Mouse (Mus musculus) cerebellum, postnatal 10 days (tissue): ENCODE measurements at regions not wholly inside any gene's neighbourhood (a gene's known extent, or its start where the extent isn't known, plus 50 kb on each side); places are given as distances from the start of the nearest gene placed in this dataset.

Experiments
- DNase-seq, 2 experiments: peaks; one replicate each; pipeline ENCODE4 v3.0.0; 2021; ENCODE audit warnings: mixed read lengths in 2 of 2

GRCm38 (mm10) chr10:37589889-37590288 lies 451.2 kb upstream of the Marcks start:
- DNase-seq: peak; percentile 82 to 83

DNA sequence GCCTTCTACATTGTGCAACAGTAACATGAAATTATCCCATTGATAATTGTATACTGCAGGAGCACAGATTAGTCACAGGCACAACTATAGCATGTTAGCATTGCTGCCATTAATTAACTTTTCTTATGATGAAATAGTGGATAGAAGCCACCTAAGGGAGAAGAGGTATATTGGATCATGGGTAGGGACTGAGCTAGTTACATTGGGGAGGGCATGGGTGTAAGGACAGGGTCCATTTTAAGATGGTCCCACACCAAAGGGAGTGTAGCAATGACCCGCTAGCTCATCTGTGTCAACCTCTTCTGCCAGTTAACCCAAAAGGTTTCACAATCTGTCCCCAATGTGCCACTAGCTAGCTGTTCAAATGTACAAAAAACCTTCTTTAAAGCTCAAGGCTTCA lies 450.3 kb upstream of the Marcks start:
- DNase-seq: peak in 1 of 2 experiments; percentile 3

- DNase-seq: no peak
Observed at GRCm38 (mm10) chr10:37571171-37571570, 432.5 kb upstream of the Marcks start.

DNA sequence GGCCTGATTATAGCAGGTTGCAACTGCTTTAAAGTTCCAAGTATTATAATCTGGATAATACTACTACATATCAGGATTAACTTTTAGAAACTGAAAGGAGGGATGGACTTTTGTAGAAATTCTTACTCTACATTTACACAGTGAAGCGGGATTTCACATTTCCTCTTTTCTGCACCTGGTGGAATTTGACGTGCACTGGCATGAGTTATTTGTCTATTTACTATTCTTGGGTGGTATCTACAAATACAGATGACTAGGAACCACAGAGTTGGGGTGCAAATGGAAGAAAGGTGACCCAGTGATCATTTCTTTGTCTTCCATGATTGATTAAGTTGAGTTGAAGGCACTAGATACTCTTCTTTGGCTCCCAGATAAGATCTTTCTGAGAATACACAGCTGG lies 423.0 kb upstream of the Marcks start:
- DNase-seq: no peak

DNA sequence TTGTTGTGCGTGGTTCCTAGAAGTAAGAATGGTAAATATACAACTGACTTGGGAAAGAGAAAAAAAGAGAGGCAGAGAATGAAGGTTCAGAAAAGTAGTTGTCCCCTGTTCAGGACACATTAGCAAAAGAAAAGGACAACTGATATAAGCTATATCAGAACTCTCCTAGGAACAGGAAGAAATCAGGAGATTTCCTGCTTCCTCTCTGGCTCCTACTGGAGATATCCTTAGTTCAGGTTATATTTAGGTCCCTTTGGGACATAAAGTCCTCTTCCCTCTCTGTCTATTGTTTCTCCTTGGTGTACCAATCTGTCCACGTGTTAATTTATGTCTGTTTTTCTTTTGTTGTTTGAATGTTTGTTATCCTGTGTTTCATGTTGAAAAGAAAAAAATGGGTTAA lies 410.7 kb upstream of the Marcks start:
- DNase-seq: no peak

- DNase-seq: no peak
Observed at GRCm38 (mm10) chr10:37540703-37541102, 402.0 kb upstream of the Marcks start.

GRCm38 (mm10) chr10:37505966-37506615 lies 367.4 kb upstream of the Marcks start:
- DNase-seq: no peak

DNA sequence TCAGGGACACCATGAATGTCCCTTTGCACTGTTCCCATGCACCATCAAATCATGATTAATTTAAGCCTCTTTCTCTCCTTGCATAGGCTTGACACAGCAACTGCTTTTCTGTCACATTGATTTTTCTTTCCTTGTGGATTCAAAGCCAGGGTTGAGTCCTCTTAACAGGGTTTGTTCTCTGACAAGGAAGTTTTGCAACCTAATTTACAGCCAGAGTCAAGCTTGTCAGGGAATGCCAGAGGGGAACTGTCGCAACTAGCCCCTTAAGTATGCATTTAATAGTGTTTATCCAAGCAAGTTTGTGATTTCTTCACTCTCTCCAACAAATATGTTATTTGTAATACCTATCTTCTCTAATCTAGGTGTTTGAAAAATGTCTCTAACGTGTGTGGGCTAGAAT lies 365.7 kb upstream of the Marcks start:
- no peak for DNase-seq

GRCm38 (mm10) chr10:37502505-37502904 lies 363.8 kb upstream of the Marcks start:
- no peak for DNase-seq

- DNase-seq: no peak
Observed at GRCm38 (mm10) chr10:37501043-37501442, 362.3 kb upstream of the Marcks start.

GRCm38 (mm10) chr10:37495467-37495866 lies 356.7 kb upstream of the Marcks start:
- no peak for DNase-seq

DNA sequence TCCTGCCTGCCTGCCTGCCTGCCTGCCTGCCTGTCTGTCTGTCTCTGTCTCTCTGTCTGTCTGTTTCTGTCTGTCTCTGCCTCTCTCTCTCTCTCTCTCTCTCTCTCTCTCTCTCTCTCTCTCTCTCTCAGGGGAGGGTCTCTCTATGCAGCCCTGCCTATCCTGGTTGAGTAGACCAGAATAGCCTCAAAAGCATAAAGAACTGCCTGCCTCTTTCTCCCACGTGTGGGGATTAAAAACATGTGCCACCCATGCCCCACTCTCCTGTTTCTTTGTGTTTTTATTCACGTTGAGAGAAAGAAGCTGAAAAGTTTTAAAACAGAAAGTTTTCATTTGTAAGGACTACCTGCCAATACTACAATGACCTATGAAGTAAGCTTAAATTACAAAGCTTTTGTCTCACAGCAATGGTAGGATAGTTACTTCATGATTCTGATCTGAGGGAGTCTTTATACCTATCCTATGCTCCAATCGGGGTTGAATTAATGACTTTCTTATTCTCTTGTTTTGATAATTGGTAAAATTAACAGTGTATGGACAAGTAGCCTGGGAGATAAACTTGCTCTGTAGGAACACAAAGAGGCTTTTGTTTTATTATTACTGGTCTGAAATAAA lies 355.9 kb upstream of the Marcks start:
- no peak for DNase-seq

GRCm38 (mm10) chr10:37494098-37494497 lies 355.4 kb upstream of the Marcks start:
- DNase-seq: no peak

DNA sequence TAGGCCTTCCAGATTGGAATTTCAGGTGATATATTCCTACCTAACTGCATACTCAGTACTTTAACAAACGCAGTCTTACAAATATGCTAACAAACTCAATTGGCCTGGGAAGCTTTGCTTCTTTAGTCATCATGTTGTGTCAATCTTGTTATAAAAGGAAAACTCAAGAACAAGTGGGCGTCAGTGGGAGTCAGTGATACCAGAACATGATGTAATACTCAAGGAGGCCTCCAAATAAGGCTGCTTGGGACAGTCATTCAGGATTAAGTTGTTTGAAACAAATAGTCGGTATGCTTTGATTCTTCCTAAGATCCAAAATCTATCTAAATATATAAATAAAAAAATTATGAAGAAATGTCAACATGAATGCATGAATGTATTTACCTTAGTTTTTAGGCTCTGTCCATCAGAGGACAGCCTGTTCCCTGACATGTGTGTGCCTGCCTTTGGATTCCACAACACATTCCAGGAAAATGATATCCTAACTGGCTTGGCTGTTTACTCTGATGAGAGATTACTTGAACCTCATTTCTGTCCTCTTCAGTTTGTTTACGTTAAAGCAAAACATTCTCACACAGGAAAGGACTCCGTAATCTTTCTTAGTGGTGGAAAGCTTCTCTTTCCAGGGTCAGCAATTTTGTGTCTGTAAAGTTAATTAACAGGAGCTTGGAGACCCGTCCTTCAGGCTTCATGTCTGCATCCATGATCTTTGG lies 345.7 kb upstream of the Marcks start:
- no peak for DNase-seq

DNA sequence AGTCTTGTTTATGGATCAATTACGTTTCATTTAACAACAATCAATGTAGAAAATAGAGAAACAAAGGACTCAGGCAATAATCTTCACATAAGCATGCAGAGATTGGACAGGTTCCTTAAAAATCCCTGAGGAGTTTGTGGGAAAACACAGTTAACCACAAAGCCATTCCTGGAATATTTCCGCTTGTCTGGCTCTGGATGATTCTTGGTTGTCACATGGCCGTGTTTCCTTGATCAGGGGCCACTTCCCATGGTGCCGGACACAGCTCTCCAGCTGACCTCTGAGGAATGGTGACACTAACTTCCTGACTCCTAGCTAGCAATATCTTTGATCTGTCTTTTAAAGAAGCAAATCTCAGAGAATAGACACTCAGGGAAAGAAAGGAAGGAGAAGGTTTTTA lies 344.8 kb upstream of the Marcks start:
- DNase-seq: peak; percentile 12 to 34

GRCm38 (mm10) chr10:37481879-37482278 lies 343.2 kb upstream of the Marcks start:
- DNase-seq: no peak

- no peak for DNase-seq
Observed at GRCm38 (mm10) chr10:37480331-37480730, 341.6 kb upstream of the Marcks start.

DNA sequence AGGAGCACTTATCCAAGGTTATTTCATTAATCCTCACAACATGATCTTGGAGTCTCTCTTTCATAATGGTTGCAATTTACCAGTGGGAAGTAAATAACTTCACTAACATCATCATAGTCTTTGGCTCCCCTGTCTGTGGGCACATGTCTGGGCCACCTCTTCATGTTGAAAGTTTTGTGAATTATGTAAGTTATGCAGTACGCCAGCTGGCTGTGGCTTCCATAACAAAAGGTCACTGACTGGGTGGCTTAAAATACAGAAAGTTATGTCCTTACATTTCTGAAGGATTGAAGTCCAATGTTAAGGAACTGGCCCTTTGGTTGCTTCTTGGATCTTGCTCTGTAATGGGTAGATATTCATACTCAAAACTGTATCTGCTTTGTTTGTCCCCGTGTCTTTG lies 339.4 kb upstream of the Marcks start:
- DNase-seq: no peak

GRCm38 (mm10) chr10:37473086-37473485 lies 334.4 kb upstream of the Marcks start:
- no peak for DNase-seq

GRCm38 (mm10) chr10:37457384-37457783 lies 318.7 kb upstream of the Marcks start:
- no peak for DNase-seq

DNA sequence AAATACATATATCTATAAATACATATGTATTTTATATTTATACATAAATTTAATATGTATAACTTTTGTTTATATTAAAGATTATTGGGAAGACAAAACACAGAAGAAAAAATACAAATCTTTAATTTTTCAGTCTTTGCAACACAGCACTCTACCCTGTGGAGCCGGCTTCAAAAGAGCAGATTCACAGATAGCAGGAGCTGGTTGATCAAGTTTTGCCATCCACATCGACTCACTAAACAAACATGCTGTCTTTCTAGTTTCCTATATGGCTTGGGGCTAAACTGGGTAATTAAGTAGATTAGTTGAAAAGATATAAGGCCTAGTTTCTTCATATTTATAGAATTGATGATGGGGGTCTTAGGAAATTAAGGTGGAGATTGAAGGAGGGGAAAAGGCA lies 311.2 kb upstream of the Marcks start:
- DNase-seq: no peak

- no peak for DNase-seq
Observed at GRCm38 (mm10) chr10:37447333-37448204, 308.8 kb upstream of the Marcks start.
